Mouse (Mus musculus) spleen, postnatal 10 days (tissue): ENCODE data around the gene Ablim1.
A peak's percentile ranks its signal among the peaks of the same experiment; 100 is the strongest.

ENCODE experiments used
- DNase-seq, 2 experiments: peaks; one replicate each; pipeline ENCODE4 v3.0.0; 2021 to 2022; ENCODE audit warnings: low spot score in 2 of 2

Gene Ablim1

GRCm38 (mm10) chr19:57222657-57223056 lies 92.1 kb downstream of the Ablim1 start:
- no peak for DNase-seq

GRCm38 (mm10) chr19:57221684-57222235 lies 93.0 kb downstream of the Ablim1 start:
- no peak for DNase-seq

- no peak for DNase-seq
These were observed 95.0 kb downstream of the Ablim1 start for GRCm38 (mm10) chr19:57219758-57220157.

- DNase-seq, result no peak
These were observed 97.6 kb downstream of the Ablim1 start for GRCm38 (mm10) chr19:57217161-57217560.

GRCm38 (mm10) chr19:57215527-57215926 lies 99.2 kb downstream of the Ablim1 start:
- DNase-seq, result no peak

- no peak for DNase-seq
These were observed 102.3 kb downstream of the Ablim1 start for GRCm38 (mm10) chr19:57212406-57212805.

GRCm38 (mm10) chr19:57211444-57212111 lies 103.1 kb downstream of the Ablim1 start:
- DNase-seq, result no peak

GRCm38 (mm10) chr19:57210924-57211323 lies 103.8 kb downstream of the Ablim1 start:
- no peak for DNase-seq

- DNase-seq, result no peak
These were observed 110.6 kb downstream of the Ablim1 start for GRCm38 (mm10) chr19:57204101-57204500.

GRCm38 (mm10) chr19:57202554-57202953 lies 112.2 kb downstream of the Ablim1 start:
- no peak for DNase-seq

GRCm38 (mm10) chr19:57201090-57201483 lies 113.6 kb downstream of the Ablim1 start:
- no peak for DNase-seq

GRCm38 (mm10) chr19:57200477-57201089 lies 114.1 kb downstream of the Ablim1 start:
- DNase-seq, result no peak

- no peak for DNase-seq
These were observed 115.4 kb downstream of the Ablim1 start for GRCm38 (mm10) chr19:57199361-57199760.

- DNase-seq, result no peak
These were observed 116.2 kb downstream of the Ablim1 start for GRCm38 (mm10) chr19:57198531-57198930.

- DNase-seq, result no peak
These were observed 116.7 kb downstream of the Ablim1 start for GRCm38 (mm10) chr19:57198029-57198428.

GRCm38 (mm10) chr19:57197043-57197817 lies 117.5 kb downstream of the Ablim1 start:
- DNase-seq, result peak; percentile 12 to 35

GRCm38 (mm10) chr19:57196616-57197015 lies 118.1 kb downstream of the Ablim1 start:
- DNase-seq, result no peak

- DNase-seq, result no peak
These were observed 119.4 kb downstream of the Ablim1 start for GRCm38 (mm10) chr19:57195169-57195930.

- DNase-seq, result peak in 1 of 2 experiments; percentile 41
These were observed 120.8 kb downstream of the Ablim1 start for GRCm38 (mm10) chr19:57193958-57194357.

GRCm38 (mm10) chr19:57193382-57193781 lies 121.3 kb downstream of the Ablim1 start:
- DNase-seq, result no peak

- DNase-seq, result no peak
These were observed 123.6 kb downstream of the Ablim1 start for GRCm38 (mm10) chr19:57191109-57191508.

GRCm38 (mm10) chr19:57189427-57189826 lies 125.3 kb downstream of the Ablim1 start:
- DNase-seq, result no peak
